Mouse (Mus musculus) hindbrain, embryonic 14.5 days (tissue): ENCODE results near the gene Slco2a1. TPM values are rescaled to one million over a fixed set of nuclear protein-coding genes. Genes with fewer than 3 reads are reported as not detected.

Experiments used
- ATAC-seq: fragments of 200-750 bp; cut with Nextera tagmentation; 2 replicates; pipeline ENCODE4 v1.8.0; 2017; ENCODE audit warnings: moderate number of reproducible peaks, mild to moderate bottlenecking, moderate TSS enrichment, moderate library complexity; ENCODE audit not compliant: low FRiP score
- DNase-seq: peaks from one replicate; pipeline ENCODE4 v3.0.0-alpha.2; 2015; ENCODE audit warnings: low spot score
- H3K27ac ChIP-seq: fragments of 300-500 bp; sonication (generic); 2 replicates; pipeline ENCODE4 v1.5.1; 2014; ENCODE audit warnings: mild to moderate bottlenecking, moderate library complexity
- H3K27me3 ChIP-seq: fragments of 300-500 bp; sonication (generic); 2 replicates; pipeline ENCODE4 v1.6.1; 2014; ENCODE audit warnings: mild to moderate bottlenecking, low read length, mixed read lengths; ENCODE audit not compliant: control insufficient read depth, insufficient read depth
- H3K36me3 ChIP-seq: fragments of 300-500 bp; sonication (generic); replicated peaks from 2 replicates; pipeline ENCODE4 v1.6.1; 2014; ENCODE audit not compliant: control insufficient read depth, insufficient read depth
- H3K4me1 ChIP-seq: fragments of 300-500 bp; sonication (generic); replicated peaks from 2 replicates; pipeline ENCODE4 v1.6.1; 2014; ENCODE audit warnings: antibody characterized with exemption, low read length, mixed read lengths; ENCODE audit not compliant: control insufficient read depth, insufficient read depth
- H3K4me2 ChIP-seq: fragments of 300-500 bp; sonication (generic); replicated peaks from 2 replicates; pipeline ENCODE4 v1.6.1; 2014; ENCODE audit warnings: mild to moderate bottlenecking, moderate library complexity
- H3K4me3 ChIP-seq: fragments of 300-500 bp; sonication (generic); replicated peaks from 2 replicates; pipeline ENCODE4 v1.5.1; 2014; ENCODE audit warnings: mild to moderate bottlenecking, low read length
- H3K9ac ChIP-seq: fragments of 300-500 bp; sonication (generic); 2 replicates; pipeline ENCODE4 v1.6.1; 2014
- H3K9me3 ChIP-seq: fragments of 300-500 bp; sonication (generic); 2 replicates; pipeline ENCODE4 v1.6.1; 2016; ENCODE audit warnings: low read length; ENCODE audit not compliant: control insufficient read depth
- WGBS: fragments of 180-500 bp; shearing (Covaris S2); extraction: QIAGEN DNeasy Blood & Tissue Kit; methylation state at CpG from one replicate; pipeline ENCODE4 v1.1.7; 2014; 5-methylcytosine and 5-hydroxymethylcytosine counted together
- polyA plus RNA-seq: library from polyadenylated mRNA; unstranded; fragments of >200 nt; fragmentation: Nextera tagmentation; extraction: Ambion mirVana; gene quantifications from 2 replicates; pipeline ENCODE4 v1.2.1, GENCODE M21; 2014

Slco2a1 gene
- polyA plus RNA-seq, 1 experiment from 2014 or later: 2.4 TPM

- peak overlapping the region; percentile 71 for H3K27ac ChIP-seq
Measured at GRCm38 (mm10) chr9:103134450-103135030, 146.0 kb downstream of the Slco2a1 start.

GRCm38 (mm10) chr9:103139481-103139880, 151.0 kb downstream of the Slco2a1 start:
- Histone ChIP-seq H3K4me3 (no peak overlapping the region), H3K36me3 (peaks cover 32% of the 10 kb centered on the region), H3K9me3 (no peaks in the 10 kb centered on the region), H3K27me3 (no peaks in the 10 kb centered on the region), H3K4me1 (peaks cover 40% of the 10 kb centered on the region), H3K27ac (no peak overlapping the region), H3K9ac (no peak overlapping the region), H3K4me2 (no peak overlapping the region)
- DNase-seq: no peak
- ATAC-seq: no peak
- WGBS: 53% methylated on average over 6 of the region's 6 CpGs

More at GRCm38 (mm10) chr9:103134450-103135030, 146.0 kb downstream of the Slco2a1 start:
- peaks cover 3% of the 10 kb centered on the region; the same call in 1 of the 2 replicates for H3K36me3 ChIP-seq
- H3K4me2 ChIP-seq: no peak overlapping the region
- DNase-seq (no peak), ATAC-seq (0 out of 2 replicates have a peak, but pooled peaks have one; percentile 14)
- H3K4me3 ChIP-seq: no peak overlapping the region
- H3K27me3 ChIP-seq: no peaks in the 10 kb centered on the region
- H3K9me3 ChIP-seq: no peaks in the 10 kb centered on the region
- H3K9ac ChIP-seq: no peak overlapping the region
- 52% methylated on average over 9 of the region's 9 CpGs for WGBS
- H3K4me1 ChIP-seq: peaks cover 55% of the 10 kb centered on the region

- Histone ChIP-seq H3K27me3 (no peaks in the 10 kb centered on the region), H3K4me2 (no peak overlapping the region), H3K27ac (no peak overlapping the region), H3K9me3 (no peaks in the 10 kb centered on the region), H3K36me3 (peaks cover 32% of the 10 kb centered on the region), H3K9ac (no peak overlapping the region), H3K4me3 (no peak overlapping the region), H3K4me1 (peaks cover 44% of the 10 kb centered on the region)
- WGBS: 90% methylated on average over 6 of the region's 6 CpGs
- DNase-seq: no peak
- no peak for ATAC-seq
Measured at GRCm38 (mm10) chr9:103140384-103140783, 151.9 kb downstream of the Slco2a1 start.

- Histone ChIP-seq H3K27me3 (no peaks in the 10 kb centered on the region), H3K4me1 (peaks cover 46% of the 10 kb centered on the region), H3K27ac (no peak overlapping the region), H3K9ac (no peak overlapping the region), H3K4me3 (no peak overlapping the region), H3K9me3 (no peaks in the 10 kb centered on the region), H3K36me3 (peaks cover 32% of the 10 kb centered on the region), H3K4me2 (no peak overlapping the region)
- ATAC-seq: no peak
- no peak for DNase-seq
- 92% methylated on average over 7 of the region's 7 CpGs for WGBS
Measured at GRCm38 (mm10) chr9:103141266-103141665, 152.8 kb downstream of the Slco2a1 start.

GRCm38 (mm10) chr9:103143881-103144280, 155.4 kb downstream of the Slco2a1 start:
- Histone ChIP-seq H3K27ac (no peak overlapping the region), H3K36me3 (peaks cover 32% of the 10 kb centered on the region), H3K4me3 (no peak overlapping the region), H3K9me3 (no peaks in the 10 kb centered on the region), H3K4me1 (peaks cover 61% of the 10 kb centered on the region), H3K27me3 (no peaks in the 10 kb centered on the region), H3K9ac (no peak overlapping the region), H3K4me2 (no peak overlapping the region)
- no peak for ATAC-seq
- no peak for DNase-seq
- 57% methylated on average over 4 of the region's 4 CpGs for WGBS

GRCm38 (mm10) chr9:103145351-103145750, 156.8 kb downstream of the Slco2a1 start:
- WGBS: 32% methylated on average over 5 of the region's 5 CpGs
- ATAC-seq (no peak), DNase-seq (no peak)
- Histone ChIP-seq H3K4me2 (no peak overlapping the region), H3K27ac (peak overlapping the region; percentile 75), H3K36me3 (peaks cover 32% of the 10 kb centered on the region), H3K9me3 (no peaks in the 10 kb centered on the region), H3K4me1 (peaks cover 53% of the 10 kb centered on the region), H3K9ac (peak overlapping the region; percentile 7; the same call in 1 of the 2 replicates), H3K27me3 (no peaks in the 10 kb centered on the region), H3K4me3 (no peak overlapping the region)

Other genes with a start within 250 kb of the Slco2a1 start
- 14.1 and 14.5 TPM in 2 replicates for gene Ryk, start 153.8 kb upstream of the Slco2a1 start, polyA plus RNA-seq
- gene Rab6b, start 123.1 kb downstream of the Slco2a1 start, polyA plus RNA-seq: 80.7 and 92.0 TPM in 2 replicates
- 54.1 and 64.9 TPM in 2 replicates for gene Srprb, start 213.4 kb downstream of the Slco2a1 start, polyA plus RNA-seq
- gene Gm20425, start 241.6 kb downstream of the Slco2a1 start, polyA plus RNA-seq: 0.48 and 4.0 TPM in 2 replicates
- 45.3 and 49.7 TPM in 2 replicates for gene Trf, start 241.7 kb downstream of the Slco2a1 start, polyA plus RNA-seq